Mouse (Mus musculus): Measurements from ENCODE around the gene Cabcoco1.

Gene Cabcoco1

DNA sequence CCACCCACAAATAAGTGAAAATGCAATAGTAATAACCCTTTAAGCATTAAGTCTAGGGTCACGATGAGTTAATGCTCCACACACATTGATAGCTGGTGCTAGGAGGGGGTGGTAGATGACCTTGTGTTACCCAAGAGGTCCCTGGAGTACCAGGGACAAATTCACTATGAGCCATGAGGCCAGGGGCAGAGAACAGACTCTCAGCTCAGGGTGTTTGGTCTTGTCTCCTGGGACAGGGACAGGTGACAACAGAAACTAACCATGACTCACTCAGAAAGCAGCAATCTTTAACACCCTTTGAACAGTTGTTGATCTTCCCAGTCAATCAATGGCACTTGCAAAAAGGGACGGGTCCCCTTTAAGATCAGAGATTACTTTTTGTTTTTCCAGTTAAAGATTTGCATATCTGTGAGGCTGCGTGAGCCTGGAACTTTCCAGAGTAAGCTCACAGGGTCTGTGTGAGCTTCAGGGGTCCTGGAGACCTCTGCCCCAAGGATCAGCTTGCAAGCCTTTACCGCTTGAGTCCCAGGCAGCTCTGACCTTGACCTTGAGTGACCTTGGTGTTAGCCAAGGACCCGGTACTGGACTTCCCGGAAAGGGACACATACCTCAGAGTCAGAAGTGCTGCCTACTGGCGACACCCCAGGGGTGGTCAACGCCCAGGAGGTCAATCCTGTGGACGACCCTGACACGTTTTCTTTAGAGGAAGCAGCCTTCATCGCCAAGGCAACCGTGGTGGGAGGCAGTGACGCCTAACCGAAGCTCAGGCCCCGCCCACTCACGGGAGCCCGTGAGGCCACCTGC is at the start of gene Cabcoco1:
Cabcoco1 (minus strand) TSS at position 758 of the 804 bp plus-strand sequence.
- peak; percentile 62 for DNase-seq

DNA sequence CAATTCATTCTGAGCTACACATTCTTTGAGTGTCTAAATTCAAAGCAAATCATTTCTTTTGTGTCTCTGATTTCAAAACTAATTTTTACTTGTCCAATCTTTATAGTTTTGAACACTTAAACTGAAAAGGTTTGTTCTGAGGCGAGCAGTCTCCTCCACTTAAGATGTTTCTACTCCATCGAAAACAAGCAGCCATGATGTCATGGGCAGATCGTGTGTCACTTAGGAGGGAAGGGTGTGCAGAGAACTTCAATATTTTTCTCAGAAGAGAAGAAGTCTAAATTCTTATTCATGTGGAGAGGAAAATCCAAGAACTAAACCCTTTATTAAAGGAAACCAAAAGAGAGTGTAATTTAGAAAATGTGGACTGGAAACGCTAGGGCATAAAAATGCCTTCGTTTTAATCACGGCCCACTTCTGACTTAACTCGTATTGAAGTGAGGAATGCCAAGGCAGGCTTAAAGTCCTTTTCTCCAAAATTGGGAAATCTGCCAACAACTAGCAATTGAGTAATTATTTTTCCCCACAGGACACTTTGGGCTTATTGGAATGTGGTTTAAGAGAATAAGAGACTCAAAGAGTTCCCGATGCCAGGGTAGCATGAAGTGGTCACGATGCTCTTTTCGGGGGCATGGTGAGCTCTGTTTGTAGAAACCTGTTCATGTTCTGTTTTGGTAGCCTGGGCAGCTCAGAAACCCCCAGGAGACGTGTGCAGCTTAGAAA is 48.0 kb upstream of the Cabcoco1 start:
- DNase-seq, result no peak

GRCm38 (mm10) chr10:68587416-68588040 is 45.8 kb upstream of the Cabcoco1 start:
- DNase-seq, result no peak

DNA sequence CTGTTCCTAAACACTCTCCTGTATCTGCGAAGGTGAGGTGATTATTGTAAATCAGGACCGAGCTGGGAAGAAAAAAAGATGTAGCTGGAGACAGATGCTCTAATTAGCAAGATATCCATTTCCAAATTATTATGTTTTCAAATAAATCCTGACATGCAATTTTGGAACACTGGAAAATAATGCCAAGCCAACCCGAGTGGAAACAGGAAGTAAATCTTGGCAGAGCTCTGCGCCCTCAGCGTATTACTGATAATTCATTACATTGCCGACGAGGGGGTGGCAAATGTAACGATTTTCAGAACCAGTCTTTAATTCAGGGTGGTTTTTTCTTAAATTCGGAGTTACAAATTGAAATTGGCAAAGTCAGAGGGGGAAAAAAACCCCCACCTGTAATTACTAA is 35.6 kb upstream of the Cabcoco1 start:
- peak; percentile 20 for DNase-seq

DNA sequence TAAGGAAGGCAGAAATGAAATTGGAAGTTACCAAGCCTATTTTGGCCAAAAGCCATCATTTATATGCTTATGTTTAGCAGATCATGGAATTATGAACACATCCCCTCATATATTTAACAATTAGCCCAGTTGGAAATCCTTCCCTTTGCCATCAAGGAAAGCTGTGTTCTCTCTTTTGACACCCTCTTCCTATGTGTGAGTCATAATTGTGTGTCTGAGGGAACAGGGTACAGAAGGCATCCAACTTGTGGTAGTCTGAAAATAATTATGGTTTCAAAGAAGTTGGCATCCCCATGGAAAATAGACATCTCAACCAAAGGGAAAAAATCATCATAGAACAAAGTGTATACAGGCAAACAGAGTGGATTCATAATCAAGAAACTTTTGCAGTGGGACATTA is 26.5 kb upstream of the Cabcoco1 start:
- DNase-seq, result no peak

DNA sequence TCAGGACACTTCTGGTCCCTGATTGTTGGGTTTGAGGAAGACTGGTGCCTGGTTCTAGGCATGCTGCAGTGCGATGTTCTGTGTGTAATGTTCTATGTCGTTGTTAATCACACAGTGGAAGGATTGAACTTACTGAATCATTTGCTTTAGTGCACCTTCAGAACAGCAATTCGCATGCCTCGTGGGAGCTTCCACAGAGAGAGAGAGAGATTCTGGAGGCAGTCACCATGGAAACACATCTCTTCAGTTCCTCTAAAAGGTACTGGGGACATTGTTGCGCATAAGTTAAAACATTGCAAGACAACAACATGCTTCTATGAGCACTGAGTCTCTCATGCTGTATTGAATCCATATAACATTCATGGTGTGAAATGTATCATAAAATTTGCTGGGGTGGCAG is 20.6 kb upstream of the Cabcoco1 start:
- no peak for DNase-seq

- DNase-seq, result no peak
These were observed 17.1 kb upstream of the Cabcoco1 start for GRCm38 (mm10) chr10:68558828-68559219.

- peak; percentile 76 for DNase-seq
These were observed 16.6 kb upstream of the Cabcoco1 start for GRCm38 (mm10) chr10:68558105-68558827.

DNA sequence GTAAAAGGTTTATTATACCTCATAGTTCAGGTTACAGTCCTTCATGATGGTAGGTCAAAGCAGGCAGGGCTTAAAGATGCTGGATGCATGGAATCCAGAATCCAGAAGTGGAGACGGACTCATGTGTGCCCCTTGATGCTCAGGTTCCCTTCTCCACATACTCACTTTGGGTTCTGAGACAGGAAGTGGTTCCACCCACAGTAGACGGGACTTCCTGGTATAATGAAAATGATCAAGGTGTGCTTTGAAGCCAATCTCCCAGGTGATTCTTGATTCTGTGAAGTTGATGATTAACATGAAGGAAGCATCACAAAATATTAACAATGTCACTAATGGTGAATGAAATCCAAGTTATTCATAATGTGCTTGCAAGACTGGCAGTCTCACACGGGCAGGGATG is 12.0 kb upstream of the Cabcoco1 start:
- DNase-seq, result no peak

DNA sequence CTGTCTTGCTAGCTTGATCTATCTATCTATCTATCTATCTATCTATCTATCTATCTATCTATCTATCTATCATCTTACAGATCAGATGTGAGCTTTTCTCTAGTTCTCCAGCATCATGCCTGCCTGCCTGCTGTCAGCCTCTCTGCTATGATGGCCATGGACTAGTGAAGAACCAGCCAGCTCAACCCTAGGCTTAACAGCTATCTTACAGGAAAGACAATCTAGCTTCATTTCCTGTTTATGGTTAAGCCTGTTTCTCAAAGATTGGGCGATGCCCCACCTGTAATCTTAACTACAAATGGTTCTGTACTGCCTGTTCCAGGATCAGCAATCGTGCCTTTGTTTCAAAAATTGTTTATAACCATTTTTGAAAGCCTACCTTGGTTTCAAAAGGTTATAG is 10.9 kb upstream of the Cabcoco1 start:
- no peak for DNase-seq

- no peak for DNase-seq
These were observed 9.6 kb upstream of the Cabcoco1 start for GRCm38 (mm10) chr10:68551316-68551715.

GRCm38 (mm10) chr10:68550668-68551267 is 9.1 kb upstream of the Cabcoco1 start:
- DNase-seq, result no peak

DNA sequence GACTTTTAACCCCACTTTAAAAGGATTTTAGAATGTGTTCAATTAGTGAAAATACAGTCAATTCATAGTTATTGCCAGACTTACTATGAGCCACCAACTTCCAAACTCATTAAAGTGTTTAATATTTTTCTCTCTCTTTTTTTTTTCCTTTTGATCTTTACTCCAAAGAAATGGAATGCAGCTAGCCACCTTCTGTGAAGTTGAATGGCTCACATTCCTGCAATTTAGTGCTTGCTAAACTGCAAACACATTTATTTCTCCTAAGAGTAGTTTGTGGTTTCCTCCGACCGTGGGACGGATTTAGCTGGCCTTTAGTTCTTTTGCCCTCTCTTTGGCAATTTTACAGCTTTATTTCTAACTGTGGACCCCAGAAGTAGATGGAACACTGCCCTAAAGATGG is 1.4 kb upstream of the Cabcoco1 start:
- no peak for DNase-seq

DNA sequence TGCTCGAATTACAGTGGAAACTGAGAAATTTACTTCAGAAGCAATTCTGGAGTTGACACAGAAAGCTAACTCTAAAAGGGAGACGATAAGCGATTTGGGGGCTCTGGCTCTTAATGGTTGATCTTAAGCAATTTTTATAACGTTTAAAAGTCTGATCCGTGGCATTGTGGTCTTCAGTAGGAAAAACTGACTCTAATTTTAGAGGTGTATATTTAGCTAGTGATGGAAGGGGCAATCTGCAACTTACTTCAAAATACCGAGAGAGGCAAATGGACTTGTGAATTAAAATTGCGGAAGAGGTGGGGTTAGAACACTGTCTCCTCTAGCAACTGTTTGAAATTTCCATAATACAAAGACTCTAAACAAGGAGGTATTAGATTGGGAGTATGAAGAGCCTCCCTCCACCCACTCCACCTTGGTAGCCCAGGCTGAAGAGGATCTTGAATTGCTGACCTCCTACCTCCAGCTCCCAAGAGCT is 286 bp upstream of the Cabcoco1 start:
- no peak for DNase-seq

DNA sequence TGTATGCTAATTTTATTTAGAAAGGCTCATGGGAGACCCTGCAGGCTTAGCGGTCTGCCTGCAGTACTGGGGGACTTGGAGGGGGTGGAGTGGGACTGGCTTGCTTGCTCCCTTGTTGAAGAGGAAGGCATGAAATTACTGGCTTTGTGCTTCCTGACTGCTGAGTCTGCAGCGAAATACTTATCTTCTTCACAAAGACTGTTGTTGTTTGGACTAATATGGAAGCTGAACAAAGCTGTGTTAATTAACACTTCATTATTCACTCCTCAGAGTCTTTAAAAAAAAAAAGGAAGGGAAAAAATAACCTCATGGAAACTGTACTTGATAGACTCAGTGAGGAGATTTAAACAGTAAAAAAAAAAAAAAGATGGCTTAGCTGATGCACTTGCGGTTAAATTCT is 1.1 kb downstream of the Cabcoco1 start:
- DNase-seq, result no peak

- no peak for DNase-seq
These were observed 4.3 kb downstream of the Cabcoco1 start for GRCm38 (mm10) chr10:68537261-68537950.

- no peak for DNase-seq
These were observed 12.2 kb downstream of the Cabcoco1 start for GRCm38 (mm10) chr10:68529364-68530049.

- DNase-seq, result no peak
These were observed 12.7 kb downstream of the Cabcoco1 start for GRCm38 (mm10) chr10:68528958-68529357.

GRCm38 (mm10) chr10:68522106-68522505 is 19.6 kb downstream of the Cabcoco1 start:
- DNase-seq, result no peak

DNA sequence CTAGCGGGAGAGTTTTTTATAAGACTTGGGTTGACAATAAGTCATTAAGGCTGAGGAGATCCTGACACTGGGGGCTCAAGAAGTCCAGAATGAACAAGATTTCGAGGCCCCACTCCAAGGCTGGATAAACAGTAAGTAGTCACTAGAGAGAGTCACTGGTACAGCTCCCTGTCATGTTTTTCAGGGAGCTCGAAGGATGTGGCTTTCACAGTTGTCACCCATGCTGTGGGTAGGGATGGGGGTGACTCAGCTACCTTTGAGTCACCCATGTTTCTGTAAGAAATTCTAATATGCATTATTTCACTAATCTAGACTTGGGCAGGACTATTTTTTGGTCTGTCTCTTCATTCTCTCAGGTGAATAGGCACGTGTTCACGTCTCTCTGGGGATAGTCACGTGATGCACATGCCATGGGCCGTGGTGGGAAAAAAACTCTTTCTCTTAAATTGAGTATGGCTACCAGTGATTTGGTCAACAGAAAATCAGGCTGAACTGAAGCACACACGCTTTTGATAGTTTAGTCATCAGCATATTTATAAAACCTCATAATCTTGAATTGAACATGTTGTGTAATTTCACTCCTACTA is 29.2 kb downstream of the Cabcoco1 start:
- DNase-seq, result no peak

DNA sequence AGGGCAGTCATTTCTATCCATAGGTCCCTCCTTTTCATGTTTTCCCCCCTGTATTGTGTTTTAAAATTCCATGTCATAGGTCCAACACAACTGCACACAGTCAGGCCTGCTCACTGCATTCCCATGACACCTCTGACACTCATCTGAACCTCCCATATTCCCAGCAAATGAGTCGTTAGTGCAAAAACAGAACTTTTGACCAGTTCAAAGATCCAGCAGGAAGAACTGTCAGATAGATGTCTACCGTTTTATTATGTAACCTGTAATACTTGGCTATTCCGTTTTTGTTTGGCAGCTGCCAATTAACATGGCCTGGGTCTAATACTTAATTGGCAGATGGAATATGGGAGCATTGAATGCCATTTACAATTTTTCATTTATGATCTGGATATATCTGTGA is 34.0 kb downstream of the Cabcoco1 start:
- DNase-seq, result no peak
